In genomic region chr13:43555321-43555720, GRCm38 (mm10) we compare ENCODE assay signal across 21 mouse cellular contexts. TPM values are rescaled to one million over a fixed set of nuclear protein-coding genes. Genes with fewer than 3 reads are reported as not detected.
DNase-seq lines count a peak whose midpoint lies in the region; ATAC-seq and TF ChIP-seq lines count a peak whose summit lies in the region.
"Had no signal": no experiment of that assay in that cellular context is flagged by ENCODE, and none has a peak within 500 bp of the region (broad histone marks: within the 10 kb centered on the region; RNA-seq: fewer than 3 reads in every experiment).

No protein-coding gene starts in this region.

- no peak for ATAC-seq in megakaryocyte, adult 5-6 weeks (ENCODE audit: poor library complexity, severe bottlenecking)
- ATAC-seq: forebrain, embryonic 15.5 days had no signal

- TF ChIP-seq CTCF in heart, adult 2 months (IDR thresholded peaks at IDR 0.05): no peak
- no peak for TF ChIP-seq CTCF in spleen, adult 2 months (IDR thresholded peaks at IDR 0.05; ENCODE audit: extremely low read depth, insufficient read depth, insufficient read length, insufficient replicate concordance)
- TF ChIP-seq CTCF in bone marrow macrophage, adult 2 months (IDR thresholded peaks at IDR 0.05; ENCODE audit: low read depth, low read length): no peak
- TF ChIP-seq CTCF in small intestine, adult 2 months (IDR thresholded peaks at IDR 0.05; ENCODE audit: extremely low read depth, insufficient read length, insufficient replicate concordance, low read depth, low read length): no peak

- H3K27me3 ChIP-seq in heart, adult 2 months (ENCODE audit: control insufficient read depth, insufficient read depth, low read length): no peaks in the 10 kb centered on the region
- no peaks in the 10 kb centered on the region for H3K27me3 ChIP-seq in spleen, adult 2 months (ENCODE audit: control insufficient read depth, insufficient read depth, low read length)
- H3K27me3 ChIP-seq in small intestine, adult 2 months (ENCODE audit: control insufficient read depth, insufficient read depth, low read length): no peaks in the 10 kb centered on the region
- H3K27me3 ChIP-seq: embryonic facial prominence, embryonic 13.5 days; forebrain, embryonic 15.5 days; hindbrain, embryonic 12.5 days; hindbrain, embryonic 15.5 days had no signal

- peaks cover 8% of the 10 kb centered on the region for H3K4me1 ChIP-seq in heart, adult 2 months (ENCODE audit: control insufficient read depth, insufficient read depth, low read length)
- peaks cover 10% of the 10 kb centered on the region; the same call in 1 of the 2 replicates for H3K4me1 ChIP-seq in spleen, adult 2 months (ENCODE audit: control insufficient read depth, insufficient read depth, insufficient read length)
- H3K4me1 ChIP-seq in bone marrow macrophage, adult 2 months (ENCODE audit: control insufficient read depth, insufficient read depth, low read length): peaks cover 30% of the 10 kb centered on the region
- peaks cover 10% of the 10 kb centered on the region; the same call in 1 of the 2 replicates for H3K4me1 ChIP-seq in small intestine, adult 2 months (ENCODE audit: control insufficient read depth, insufficient read depth, insufficient read length, low read length)

- H3K79me2 ChIP-seq in heart, adult 2 months (replicated peaks; ENCODE audit: control insufficient read depth, insufficient read depth, low read length): no peaks in the 10 kb centered on the region; the same call in 1 of the 2 replicates

- H3K36me3 ChIP-seq in heart, adult 2 months (ENCODE audit: control insufficient read depth, insufficient read depth, low read length): peaks cover 3% of the 10 kb centered on the region; the same call in 1 of the 2 replicates
- peaks cover 6% of the 10 kb centered on the region for H3K36me3 ChIP-seq in spleen, adult 2 months (ENCODE audit: control insufficient read depth, insufficient read depth, low read length)
- peaks cover 35% of the 10 kb centered on the region for H3K36me3 ChIP-seq in small intestine, adult 2 months (ENCODE audit: control insufficient read depth, insufficient read depth, low read length)

- no peak overlapping the region for H3K4me3 ChIP-seq in heart, adult 2 months
- H3K4me3 ChIP-seq in spleen, adult 2 months (ENCODE audit: extremely low read depth, insufficient read depth, insufficient read length): no peak overlapping the region
- H3K4me3 ChIP-seq in bone marrow macrophage, adult 2 months (ENCODE audit: insufficient read depth, low read length): peak overlapping the region; percentile 3; the same call in 1 of the 2 replicates
- no peak overlapping the region for H3K4me3 ChIP-seq in small intestine, adult 2 months (ENCODE audit: low read depth, low read length)
- H3K4me3 ChIP-seq: embryonic facial prominence, embryonic 10.5 days; embryonic facial prominence, embryonic 13.5 days; erythroblast, embryonic 14.5 days; forebrain, embryonic 12.5 days; forebrain, embryonic 15.5 days; hindbrain, embryonic 12.5 days; hindbrain, embryonic 15.5 days had no signal

- DNase-seq in heart, adult 11 months: peak; percentile 92
- DNase-seq in heart, adult 2 months: no peak
- DNase-seq in spleen, adult 2 months (ENCODE audit: low read depth in 1 of 2, low spot score in 2 of 2): no peak
- DNase-seq in spleen, postnatal 14 days (ENCODE audit: low spot score in 2 of 2): no peak
- DNase-seq: adrenal gland, adult 2 months; adrenal gland, postnatal 36 days; cerebellum, adult 18-20 months; cerebellum, adult 9-10 months; cerebellum, postnatal 25 days; embryo, embryonic 11 days; gastrocnemius, postnatal 25 days had no signal

- intact Hi-C loops in heart, adult 2 months (cut with DNase I): loop anchor here (5.0 kb wide), 1 partner anchor 153 kb away; no protein-coding TSS in a partner anchor

- no peak for TF ChIP-seq EP300 in heart, adult 2 months (IDR thresholded peaks at IDR 0.05; ENCODE audit: insufficient read depth, low read depth, low read length)

- 92% methylated on average over 9 of the region's 9 CpGs for WGBS in heart, adult 2 months
- 86% methylated on average over 9 of the region's 9 CpGs for WGBS in spleen, adult 2 months
- 94% methylated on average over 9 of the region's 9 CpGs for WGBS in small intestine, adult 2 months

- H3K9ac ChIP-seq in heart, adult 2 months (ENCODE audit: low read depth, low read length): no peak overlapping the region
- H3K9ac ChIP-seq: embryonic facial prominence, embryonic 13.5 days; forebrain, embryonic 12.5 days; forebrain, embryonic 15.5 days; hindbrain, embryonic 12.5 days; hindbrain, embryonic 15.5 days had no signal

- TF ChIP-seq POLR2A in heart, adult 2 months (IDR thresholded peaks at IDR 0.05; ENCODE audit: insufficient read depth, low read depth, low read length): no peak
- TF ChIP-seq POLR2A in spleen, adult 2 months (IDR thresholded peaks at IDR 0.05; ENCODE audit: low read depth, low read length): no peak
- no peak for TF ChIP-seq POLR2A in bone marrow macrophage, adult 2 months (IDR thresholded peaks at IDR 0.05; ENCODE audit: borderline replicate concordance, low read depth, low read length)
- TF ChIP-seq POLR2A in small intestine, adult 2 months (IDR thresholded peaks at IDR 0.05; ENCODE audit: low read depth, low read length): no peak

- no peak overlapping the region for H3K27ac ChIP-seq in heart, adult 2 months
- H3K27ac ChIP-seq in spleen, adult 2 months (ENCODE audit: insufficient read depth, low read length): peak overlapping the region; percentile 54
- H3K27ac ChIP-seq in bone marrow macrophage, adult 2 months (ENCODE audit: insufficient read depth, low read depth, low read length): peak overlapping the region; percentile 47
- 0 out of 2 replicates have a peak overlapping the region, but pooled peaks have one; percentile 19 for H3K27ac ChIP-seq in small intestine, adult 2 months (ENCODE audit: insufficient read depth, low read depth, low read length)
- H3K27ac ChIP-seq: embryonic facial prominence, embryonic 10.5 days; embryonic facial prominence, embryonic 13.5 days; forebrain, embryonic 12.5 days; forebrain, embryonic 15.5 days; hindbrain, embryonic 12.5 days; hindbrain, embryonic 15.5 days had no signal

RNA-seq across cellular contexts. Expression of gene Mcur1, which starts 4.7 kb away (rescaled TPM):
- total RNA-seq in heart, adult 2 months (2021): 10 to 100 TPM; 43.9 to 49.8 TPM
- polyA plus RNA-seq in heart, adult 2 months (2012; rRNA removed): 26.4 and 41.6 TPM in 2 replicates
- polyA plus RNA-seq in spleen, adult 2 months (2012; rRNA removed): 10.0 and 16.6 TPM in 2 replicates
- 40.0 and 40.2 TPM in 2 replicates for polyA plus RNA-seq in bone marrow macrophage, adult 2 months (2012; ENCODE audit: insufficient read depth, insufficient read length, missing spikeins)
- 20.2 and 42.0 TPM in 2 replicates for polyA plus RNA-seq in small intestine, adult 2 months (2012; rRNA removed)
- total RNA-seq in megakaryocyte, adult 5-6 weeks (2015): 28.5 and 35.3 TPM in 2 replicates
- 21.3 and 25.6 TPM in 2 replicates for total RNA-seq in megakaryocyte, adult 5-6 weeks (2017)
